Mouse (Mus musculus): ENCODE measurements around the gene Klc1. TPM values are rescaled to one million over a fixed set of nuclear protein-coding genes. Genes with fewer than 3 reads are reported as not detected.
"Not testable (repeated sequence)": the region's sequence is repeated elsewhere in the genome, so short reads cannot be mapped to it uniquely, and the experiment has no call there.

Gene Klc1
- polyA plus RNA-seq, 1 experiment = 3.9 TPM

DNA sequence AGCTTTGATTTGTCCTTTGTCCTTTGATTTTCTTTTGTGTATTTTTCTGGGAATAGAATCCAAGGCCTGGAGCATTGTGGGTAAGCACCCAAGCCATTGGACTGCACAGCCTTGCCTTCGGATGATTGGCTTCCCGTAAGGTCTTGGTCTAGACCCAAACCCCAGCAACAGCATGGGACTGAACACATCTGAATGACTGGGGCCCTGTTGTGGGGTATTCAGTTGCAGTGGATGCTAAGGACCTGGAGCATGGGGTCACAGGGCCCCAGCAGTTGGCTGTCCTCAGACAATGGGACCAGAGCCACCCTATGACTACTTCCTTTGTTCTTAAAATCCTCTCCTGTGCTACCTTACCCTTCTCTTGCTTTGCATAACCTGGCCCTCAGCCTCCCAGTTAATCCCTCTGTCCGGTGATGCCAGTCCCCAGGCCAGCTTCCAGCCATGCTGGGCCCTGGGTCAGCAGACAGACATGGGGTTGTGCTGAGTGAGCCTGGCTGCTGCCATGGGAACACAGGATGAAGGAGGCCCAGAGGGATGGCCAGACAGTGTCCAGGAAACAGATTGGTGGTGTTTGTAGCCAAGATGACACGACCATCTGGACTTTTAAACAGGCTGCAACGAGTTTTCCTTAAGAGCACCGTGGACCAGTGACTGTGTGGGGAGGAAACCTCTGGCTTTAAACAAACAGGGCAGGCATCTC lies 33.9 kb upstream of the Klc1 start:
- Histone ChIP-seq H3K36me3 (ENCODE audit: control insufficient read depth) (peaks cover 52% of the 10 kb centered on the region), H3K27me3 (ENCODE audit: control insufficient read depth) (no peaks in the 10 kb centered on the region), H3K4me1 (ENCODE audit: control insufficient read depth) (no peaks in the 10 kb centered on the region), H3K9me3 (ENCODE audit: control insufficient read depth, low read length) (no peaks in the 10 kb centered on the region), H3K4me3 (replicated peaks) (no peak overlapping the region)
- TF ChIP-seq TAL1 (IDR thresholded peaks at IDR 0.05; ENCODE audit: low read length) (no peak), GATA1 (IDR thresholded peaks at IDR 0.05; ENCODE audit: low read length) (no peak)

DNA sequence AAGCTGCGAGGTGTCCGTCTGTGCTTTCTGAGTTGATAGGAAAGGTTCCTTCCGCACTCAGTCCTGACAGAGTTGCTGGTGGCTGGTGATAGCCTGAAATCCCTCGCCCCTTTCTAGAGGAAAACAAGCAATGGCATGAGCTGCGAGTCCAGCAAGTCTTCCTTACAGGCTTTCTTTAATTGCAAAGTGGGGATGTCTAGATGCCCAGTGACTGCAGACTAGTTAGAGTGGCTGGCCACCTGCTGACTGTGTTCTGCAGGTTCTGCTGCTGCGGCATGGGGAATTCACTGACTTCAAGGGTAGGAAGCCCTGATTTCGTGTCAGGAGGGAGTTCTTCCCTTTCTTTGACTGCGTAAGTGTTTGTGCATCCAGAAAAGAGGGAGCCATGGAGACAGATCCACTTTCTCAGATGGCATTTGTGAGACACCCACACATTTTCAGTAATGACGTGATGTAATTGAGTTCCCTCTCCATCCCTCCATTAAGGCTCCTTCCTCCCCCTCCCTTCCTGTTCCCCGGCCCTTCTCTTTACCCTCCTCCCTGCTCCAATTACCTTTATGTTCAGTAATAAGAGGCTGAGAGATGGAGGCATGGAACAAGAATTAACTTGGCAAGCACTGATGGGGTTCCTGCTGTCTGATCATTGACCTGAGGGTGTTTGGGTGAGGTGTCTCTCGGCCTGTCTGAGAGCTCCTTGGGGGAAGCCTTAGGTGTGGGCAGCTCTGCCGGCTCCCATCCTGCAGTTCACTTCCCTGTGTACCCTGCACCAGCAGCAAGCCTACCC lies 33.1 kb upstream of the Klc1 start:
- H3K27me3 ChIP-seq (ENCODE audit: control insufficient read depth) = no peaks in the 10 kb centered on the region
- no peaks in the 10 kb centered on the region for H3K9me3 ChIP-seq (ENCODE audit: control insufficient read depth, low read length)
- no peak overlapping the region for H3K4me3 ChIP-seq (replicated peaks)
- H3K36me3 ChIP-seq (ENCODE audit: control insufficient read depth) = peaks cover 52% of the 10 kb centered on the region
- H3K4me1 ChIP-seq (ENCODE audit: control insufficient read depth) = no peaks in the 10 kb centered on the region
- TF ChIP-seq TAL1 (IDR thresholded peaks at IDR 0.05; ENCODE audit: low read length) = no peak
- TF ChIP-seq GATA1 (IDR thresholded peaks at IDR 0.05; ENCODE audit: low read length) = no peak

DNA sequence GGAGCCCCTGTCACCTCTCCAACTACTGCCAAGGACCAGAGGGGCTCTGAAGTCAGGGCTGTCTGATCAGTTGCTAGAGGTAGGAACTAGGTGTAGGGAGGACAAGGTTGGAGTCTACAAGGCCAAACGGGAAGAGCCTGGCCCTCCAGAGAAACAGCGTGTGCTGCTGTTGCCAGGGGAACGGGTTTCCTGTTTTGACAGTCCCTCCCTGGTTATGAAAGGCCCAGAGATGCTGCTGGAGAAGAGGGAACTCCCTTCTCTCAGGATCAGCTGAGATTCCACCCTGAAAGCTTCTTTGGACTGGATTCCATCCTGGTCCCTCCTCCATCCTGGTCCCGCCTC lies 32.6 kb upstream of the Klc1 start:
- H3K27me3 ChIP-seq (ENCODE audit: control insufficient read depth) = no peaks in the 10 kb centered on the region
- H3K36me3 ChIP-seq (ENCODE audit: control insufficient read depth) = peaks cover 54% of the 10 kb centered on the region
- TF ChIP-seq TAL1 (IDR thresholded peaks at IDR 0.05; ENCODE audit: low read length) (no peak), GATA1 (IDR thresholded peaks at IDR 0.05; ENCODE audit: low read length) (no peak)
- no peaks in the 10 kb centered on the region for H3K9me3 ChIP-seq (ENCODE audit: control insufficient read depth, low read length)
- H3K4me3 ChIP-seq (replicated peaks) = no peak overlapping the region
- H3K4me1 ChIP-seq (ENCODE audit: control insufficient read depth) = no peaks in the 10 kb centered on the region

DNA sequence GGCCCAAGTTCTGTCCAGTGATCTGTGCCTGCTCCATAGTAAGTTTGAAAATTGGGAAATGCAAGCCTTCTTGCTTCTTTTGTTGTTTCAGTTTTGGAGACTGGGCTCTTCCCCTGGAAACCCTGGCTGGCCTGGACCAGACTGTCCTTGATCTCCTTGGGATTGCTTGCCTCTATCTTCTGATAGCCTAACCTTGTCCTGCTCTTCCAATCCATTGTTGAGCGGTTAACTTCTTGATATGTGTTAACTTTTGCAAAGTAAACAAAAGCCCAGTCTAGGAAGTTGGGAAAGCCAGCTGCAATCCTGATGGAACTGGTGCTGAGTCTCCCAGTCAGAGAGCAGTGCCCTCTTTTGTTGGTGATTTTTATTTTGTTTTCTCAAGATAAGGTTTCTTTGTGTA lies 30.7 kb upstream of the Klc1 start:
- H3K4me3 ChIP-seq (replicated peaks) = no peak overlapping the region
- peaks cover 13% of the 10 kb centered on the region for H3K4me1 ChIP-seq (ENCODE audit: control insufficient read depth)
- H3K36me3 ChIP-seq (ENCODE audit: control insufficient read depth) = peaks cover 60% of the 10 kb centered on the region
- TF ChIP-seq GATA1 (IDR thresholded peaks at IDR 0.05; ENCODE audit: low read length) (no peak), TAL1 (IDR thresholded peaks at IDR 0.05; ENCODE audit: low read length) (no peak)
- no peaks in the 10 kb centered on the region for H3K27me3 ChIP-seq (ENCODE audit: control insufficient read depth)
- H3K9me3 ChIP-seq (ENCODE audit: control insufficient read depth, low read length) = no peaks in the 10 kb centered on the region

DNA sequence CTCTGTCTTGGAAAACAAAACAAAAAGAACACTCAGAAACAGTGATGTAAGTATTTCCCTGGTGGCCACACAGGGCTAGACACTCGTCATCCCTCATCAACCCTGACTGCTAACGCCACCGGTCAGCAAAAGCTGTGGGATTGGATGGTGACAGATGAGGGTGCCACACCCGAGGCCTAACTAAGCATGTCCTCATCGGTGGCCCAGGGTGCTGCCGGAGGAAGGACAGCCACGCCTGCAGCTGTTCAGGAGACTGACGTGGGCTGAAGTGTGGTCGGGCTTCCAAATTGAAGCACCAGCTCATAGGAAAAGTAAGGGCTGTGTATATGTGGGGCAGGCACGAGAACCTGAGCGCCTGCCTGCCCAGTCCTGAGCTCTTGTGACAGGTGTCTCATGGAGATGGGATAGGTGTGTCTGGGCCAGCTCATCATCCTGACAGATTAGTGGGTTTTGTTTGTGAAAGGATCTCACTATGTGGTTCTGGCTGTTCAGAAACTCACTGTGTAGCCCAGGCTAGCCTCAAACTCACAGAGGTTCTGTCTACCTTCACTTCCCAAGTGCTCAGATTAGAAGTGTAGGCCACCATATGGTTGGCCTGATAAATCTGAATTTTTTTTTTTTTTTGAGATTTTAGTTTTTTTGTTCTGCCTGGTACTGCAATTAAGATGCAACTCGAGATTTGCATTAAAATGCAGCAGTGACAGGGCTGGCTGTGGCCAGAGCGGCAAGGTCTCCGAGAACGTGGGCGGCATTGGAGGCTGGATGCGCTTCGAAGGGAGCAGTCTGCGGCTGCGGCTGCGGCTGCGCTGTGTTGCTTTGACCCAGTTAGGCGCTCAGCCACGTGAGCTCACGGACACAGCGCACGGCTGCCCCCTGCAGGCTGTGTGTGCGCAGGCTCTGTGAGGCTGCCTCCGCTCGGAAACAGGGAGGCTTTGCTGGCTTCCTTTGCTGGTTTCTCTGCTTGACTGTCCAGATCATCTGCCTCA lies 26.5 kb upstream of the Klc1 start:
- TF ChIP-seq TAL1 (IDR thresholded peaks at IDR 0.05; ENCODE audit: low read length) (no peak), GATA1 (IDR thresholded peaks at IDR 0.05; ENCODE audit: low read length) (no peak)
- peaks cover 36% of the 10 kb centered on the region for H3K36me3 ChIP-seq (ENCODE audit: control insufficient read depth)
- H3K27me3 ChIP-seq (ENCODE audit: control insufficient read depth) = no peaks in the 10 kb centered on the region
- no peaks in the 10 kb centered on the region for H3K9me3 ChIP-seq (ENCODE audit: control insufficient read depth, low read length)
- H3K4me3 ChIP-seq (replicated peaks) = no peak overlapping the region
- peaks cover 13% of the 10 kb centered on the region for H3K4me1 ChIP-seq (ENCODE audit: control insufficient read depth)

DNA sequence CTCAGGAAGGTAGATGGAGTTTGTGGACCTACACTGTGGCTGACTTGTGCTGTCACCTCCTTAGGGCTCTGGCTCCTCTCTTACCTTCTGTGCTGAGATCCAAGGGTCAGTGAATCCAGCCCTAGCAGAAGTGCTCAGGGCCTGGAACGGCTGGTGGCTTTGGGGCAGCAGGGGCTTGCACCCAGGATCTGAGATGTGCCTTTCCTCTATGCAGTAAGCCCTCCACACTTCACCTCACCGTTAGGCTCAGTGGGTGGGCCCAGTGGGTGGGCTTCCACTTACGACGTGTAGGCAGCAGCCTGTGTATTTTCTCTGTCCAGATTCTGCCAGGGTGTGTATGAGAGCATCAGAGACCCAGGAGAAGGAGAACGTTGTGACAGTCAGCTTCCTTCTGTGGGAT lies 25.7 kb upstream of the Klc1 start:
- Histone ChIP-seq H3K9me3 (ENCODE audit: control insufficient read depth, low read length) (no peaks in the 10 kb centered on the region), H3K4me3 (replicated peaks) (no peak overlapping the region), H3K36me3 (ENCODE audit: control insufficient read depth) (peaks cover 30% of the 10 kb centered on the region), H3K4me1 (ENCODE audit: control insufficient read depth) (peaks cover 13% of the 10 kb centered on the region), H3K27me3 (ENCODE audit: control insufficient read depth) (no peaks in the 10 kb centered on the region)
- TF ChIP-seq TAL1 (IDR thresholded peaks at IDR 0.05; ENCODE audit: low read length) (no peak), GATA1 (IDR thresholded peaks at IDR 0.05; ENCODE audit: low read length) (no peak)

DNA sequence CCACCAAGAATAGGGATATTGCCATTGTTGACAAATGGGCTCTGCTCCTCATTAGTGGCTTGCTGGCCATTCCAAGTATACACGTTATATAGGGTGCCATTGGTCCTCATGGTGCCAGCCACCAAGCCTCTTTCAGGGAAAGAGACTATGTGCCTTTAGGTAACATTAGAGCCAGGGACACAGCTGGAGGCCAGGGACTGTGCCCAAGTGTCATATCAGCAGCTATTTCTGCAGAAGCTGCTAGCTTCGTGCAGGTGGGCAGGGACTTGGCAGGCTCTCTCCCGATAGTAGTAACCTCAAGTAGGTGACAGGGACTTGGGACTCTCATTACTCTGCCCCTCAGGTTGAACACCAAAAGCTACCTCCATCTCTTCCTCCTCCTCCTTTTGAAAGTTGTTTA lies 23.7 kb upstream of the Klc1 start:
- peaks cover 13% of the 10 kb centered on the region for H3K4me1 ChIP-seq (ENCODE audit: control insufficient read depth)
- H3K27me3 ChIP-seq (ENCODE audit: control insufficient read depth) = no peaks in the 10 kb centered on the region
- no peak overlapping the region for H3K4me3 ChIP-seq (replicated peaks)
- H3K9me3 ChIP-seq (ENCODE audit: control insufficient read depth, low read length) = no peaks in the 10 kb centered on the region
- H3K36me3 ChIP-seq (ENCODE audit: control insufficient read depth) = peaks cover 19% of the 10 kb centered on the region
- TF ChIP-seq TAL1 (IDR thresholded peaks at IDR 0.05; ENCODE audit: low read length) (no peak), GATA1 (IDR thresholded peaks at IDR 0.05; ENCODE audit: low read length) (no peak)

DNA sequence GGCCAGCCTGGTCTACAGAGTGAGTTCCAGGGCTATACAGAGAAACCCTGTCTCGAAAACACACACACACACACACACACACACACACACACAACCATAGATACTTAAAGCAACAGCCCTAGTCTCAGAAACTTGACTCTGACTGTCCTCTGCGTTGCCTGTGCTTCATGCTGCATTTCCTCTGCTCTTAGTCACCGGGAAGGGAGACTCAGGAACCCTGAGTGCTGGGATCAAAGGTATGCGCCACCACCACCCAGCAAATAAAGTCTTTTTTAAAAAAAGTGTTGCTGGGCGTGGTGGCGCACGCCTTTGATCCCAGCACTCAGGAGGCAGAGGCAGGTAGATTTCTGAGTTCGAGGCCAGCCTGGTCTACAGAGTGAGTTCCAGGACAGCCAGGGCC lies 22.0 kb upstream of the Klc1 start:
- peaks cover 10% of the 10 kb centered on the region for H3K36me3 ChIP-seq (ENCODE audit: control insufficient read depth)
- H3K27me3 ChIP-seq (ENCODE audit: control insufficient read depth) = not testable (repeated sequence)

DNA sequence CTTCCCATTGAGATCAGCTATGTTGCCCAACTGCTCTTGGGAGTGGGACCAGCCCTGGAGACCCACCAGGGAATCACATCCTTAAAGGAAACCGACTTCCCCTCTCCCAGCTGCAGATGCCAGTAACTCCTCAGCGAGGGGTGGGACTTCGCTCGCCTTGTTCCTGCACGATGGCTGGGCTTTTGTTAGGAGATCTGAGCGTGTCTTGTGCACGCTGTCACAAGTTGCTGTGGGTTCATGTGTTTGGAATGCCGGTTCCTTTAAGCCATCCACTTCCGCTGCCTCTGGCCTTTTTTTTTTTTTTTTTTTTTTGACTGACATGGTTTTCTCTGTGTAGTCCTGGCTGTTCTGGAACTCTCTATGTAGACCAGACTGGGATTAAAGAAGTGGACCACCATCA lies 21.3 kb upstream of the Klc1 start:
- peaks cover 7% of the 10 kb centered on the region for H3K36me3 ChIP-seq (ENCODE audit: control insufficient read depth)
- H3K9me3 ChIP-seq (ENCODE audit: control insufficient read depth, low read length) = no peaks in the 10 kb centered on the region
- H3K4me3 ChIP-seq (replicated peaks) = no peak overlapping the region
- TF ChIP-seq GATA1 (IDR thresholded peaks at IDR 0.05; ENCODE audit: low read length) = no peak
- TF ChIP-seq TAL1 (IDR thresholded peaks at IDR 0.05; ENCODE audit: low read length) = no peak
- peaks cover 5% of the 10 kb centered on the region for H3K4me1 ChIP-seq (ENCODE audit: control insufficient read depth)
- H3K27me3 ChIP-seq (ENCODE audit: control insufficient read depth) = no peaks in the 10 kb centered on the region

More for the DNA sequence above, 22.0 kb upstream of the Klc1 start:
- H3K4me3 ChIP-seq (replicated peaks); H3K9me3 ChIP-seq (ENCODE audit: control insufficient read depth, low read length): not testable (repeated sequence)
- peaks cover 12% of the 10 kb centered on the region for H3K4me1 ChIP-seq (ENCODE audit: control insufficient read depth)
